Mouse (Mus musculus) retina, embryonic 14.5 days (tissue): ENCODE data around the gene Pih1d1.
"Not testable (repeated sequence)": the region's sequence is repeated elsewhere in the genome, so short reads cannot be mapped to it uniquely, and the experiment has no call there.

Source experiments
- DNase-seq: peaks from one replicate; pipeline ENCODE4 v3.0.0-alpha.2; 2015; ENCODE audit warnings: low spot score

The Pih1d1 gene

DNA sequence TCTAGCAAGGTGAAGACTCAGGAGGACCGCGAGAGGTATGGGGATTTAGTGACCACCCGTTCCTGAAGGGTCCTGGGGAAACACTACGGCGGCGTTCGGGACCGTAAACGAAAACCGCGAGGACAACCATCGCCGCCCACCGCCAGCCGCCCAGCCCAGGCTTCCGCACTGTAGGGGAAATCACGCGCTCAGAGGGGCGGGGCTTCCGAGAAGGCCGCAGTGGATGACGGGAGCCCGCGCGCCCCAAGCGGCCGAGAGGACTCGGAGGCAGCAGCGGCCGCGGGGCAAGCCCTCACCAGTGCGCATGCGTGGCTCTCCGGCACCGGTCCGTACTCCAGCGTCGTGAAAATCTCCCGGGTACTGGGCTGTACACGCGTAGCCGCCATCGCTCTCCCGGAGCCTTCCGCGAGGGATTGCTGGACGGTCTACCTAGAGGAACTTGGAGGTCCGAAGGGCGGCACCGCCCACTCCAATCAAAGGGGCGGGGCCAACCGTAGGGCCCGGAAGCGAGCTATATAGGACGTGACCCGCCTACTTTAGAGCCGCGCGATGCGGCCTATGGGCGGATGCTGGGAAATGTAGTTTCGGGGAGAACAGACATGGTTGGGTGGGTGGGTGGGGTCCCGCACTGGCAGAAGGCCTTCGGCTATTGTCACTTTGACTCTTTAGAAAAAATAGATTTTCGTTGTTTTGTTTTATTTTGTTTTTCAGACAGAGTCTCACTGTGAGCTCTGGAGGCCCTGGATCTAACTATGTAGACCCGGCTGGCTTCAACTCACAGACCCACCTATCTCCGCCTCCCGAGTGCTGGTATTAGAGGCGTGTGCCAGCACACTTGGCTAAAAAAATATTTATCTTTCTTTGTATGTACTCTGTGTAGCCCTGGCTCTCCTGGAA, at the start of gene Pih1d1, which contains the start of gene Aldh16a1:
Pih1d1 (plus strand) TSS at position 208 of the 897 bp plus-strand sequence.
Aldh16a1 (minus strand) TSS at position 489 of the 897 bp plus-strand sequence.
- peak; percentile 98 for DNase-seq

DNA sequence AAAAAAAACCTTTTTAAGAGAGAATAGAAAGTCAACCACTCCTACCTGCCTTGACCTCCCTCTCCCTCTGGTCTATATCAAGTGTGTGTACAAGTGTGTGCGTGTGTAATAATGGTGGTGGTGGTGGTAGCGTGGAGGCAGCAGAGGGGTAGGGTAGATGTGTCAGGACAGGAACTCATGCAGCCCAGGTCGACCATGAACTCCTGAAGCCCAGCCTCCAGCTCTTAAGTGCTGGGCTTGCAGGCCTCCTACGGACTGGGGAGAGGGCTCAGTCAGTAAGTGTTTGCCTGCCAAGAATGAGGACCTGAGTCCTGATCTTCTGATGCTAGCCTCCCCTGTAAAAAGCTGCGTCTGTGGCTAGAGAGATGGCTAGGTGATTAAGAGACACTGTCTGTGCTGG, 49.2 kb upstream of the Pih1d1 start:
- DNase-seq: no peak

DNA sequence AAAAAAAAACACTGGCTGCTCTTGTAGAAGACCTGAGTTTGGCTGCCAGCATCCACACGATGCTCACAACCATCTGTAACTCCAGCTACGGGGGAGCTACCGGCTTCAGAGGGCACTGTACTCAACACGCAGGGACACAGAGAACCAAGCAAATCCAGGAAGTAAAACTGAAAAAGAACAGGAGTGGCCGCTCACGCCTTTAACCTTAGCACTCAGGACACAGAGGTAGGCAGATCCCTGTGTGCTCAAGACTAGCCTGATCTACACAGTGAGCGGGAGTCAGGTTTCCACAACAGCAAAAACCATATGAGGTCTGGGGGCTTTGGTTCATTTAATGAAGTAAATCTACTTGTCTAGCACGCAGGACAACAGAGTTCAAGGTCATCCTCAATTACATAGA, 48.6 kb upstream of the Pih1d1 start:
- no peak for DNase-seq

DNA sequence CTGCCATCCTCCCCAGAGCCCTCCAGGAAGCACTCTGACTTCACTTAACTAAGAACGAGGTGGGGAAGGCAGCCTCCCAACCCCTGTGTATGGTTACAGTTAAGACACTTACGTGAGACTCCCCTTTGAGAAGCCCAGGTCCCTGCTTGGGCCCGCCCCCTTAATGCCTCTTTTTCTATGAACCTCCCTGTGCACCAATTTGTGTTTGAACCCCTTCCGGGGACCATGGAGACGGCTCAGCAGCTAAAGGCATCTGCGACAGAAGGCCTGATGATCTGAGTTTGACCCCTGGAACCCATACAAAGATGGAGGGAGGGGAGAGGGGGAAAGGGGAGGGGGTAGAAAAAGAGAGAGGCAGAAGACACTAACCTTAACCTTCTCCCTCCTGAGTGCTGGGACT, 47.7 kb upstream of the Pih1d1 start:
- no peak for DNase-seq

DNA sequence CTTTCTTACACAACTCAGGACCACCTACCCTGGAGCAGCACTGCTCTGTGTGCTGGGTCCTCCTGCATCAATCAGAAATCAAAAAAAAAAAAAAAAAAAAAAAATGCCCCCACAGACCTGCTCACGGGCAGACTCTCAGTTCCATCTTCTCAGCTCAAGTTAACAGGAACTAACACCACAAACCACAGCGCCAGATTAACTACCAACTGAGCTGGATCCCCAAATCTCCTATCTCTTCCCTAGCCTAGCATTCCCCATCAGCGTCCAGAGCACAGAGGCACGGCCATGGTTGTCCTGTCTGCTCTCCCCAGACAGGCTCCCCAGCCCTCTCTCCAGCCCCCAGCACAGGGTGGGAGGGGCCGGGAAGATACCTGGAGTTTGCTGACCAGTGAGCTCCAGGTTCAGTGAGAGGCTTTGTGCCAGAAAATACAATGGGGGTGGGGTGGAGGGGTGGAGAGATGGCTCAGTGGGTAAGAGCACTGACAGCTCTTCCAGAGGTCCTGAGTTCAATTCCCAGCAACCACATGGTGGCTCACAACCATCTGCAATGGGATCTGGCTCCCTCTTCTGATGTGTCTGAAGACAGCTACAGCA, 47.0 kb upstream of the Pih1d1 start:
- DNase-seq: no peak

- not testable (repeated sequence) for DNase-seq
Observed at GRCm38 (mm10) chr7:45110089-45110488, 44.0 kb upstream of the Pih1d1 start.

- no peak for DNase-seq
Observed at GRCm38 (mm10) chr7:45111940-45112339, 42.2 kb upstream of the Pih1d1 start.

DNA sequence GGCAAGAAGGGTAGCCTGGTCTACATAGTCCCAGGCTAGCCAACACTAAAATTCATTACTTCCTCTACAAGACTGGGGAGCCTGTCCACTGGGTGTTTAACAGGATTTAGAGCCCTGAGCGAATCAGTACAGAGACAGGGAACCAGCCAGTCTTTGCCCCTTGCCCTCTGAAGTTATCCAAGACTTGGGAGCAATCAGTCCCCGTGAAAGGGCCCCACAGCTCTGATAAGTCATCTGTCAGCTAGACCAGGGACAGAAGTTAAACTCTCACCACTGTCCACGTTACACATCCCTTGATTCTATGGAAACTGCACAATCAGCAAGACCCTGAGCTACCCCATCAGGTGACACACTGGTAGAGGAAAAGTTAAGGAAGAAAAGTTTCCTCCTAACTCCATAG, 41.6 kb upstream of the Pih1d1 start:
- no peak for DNase-seq

DNA sequence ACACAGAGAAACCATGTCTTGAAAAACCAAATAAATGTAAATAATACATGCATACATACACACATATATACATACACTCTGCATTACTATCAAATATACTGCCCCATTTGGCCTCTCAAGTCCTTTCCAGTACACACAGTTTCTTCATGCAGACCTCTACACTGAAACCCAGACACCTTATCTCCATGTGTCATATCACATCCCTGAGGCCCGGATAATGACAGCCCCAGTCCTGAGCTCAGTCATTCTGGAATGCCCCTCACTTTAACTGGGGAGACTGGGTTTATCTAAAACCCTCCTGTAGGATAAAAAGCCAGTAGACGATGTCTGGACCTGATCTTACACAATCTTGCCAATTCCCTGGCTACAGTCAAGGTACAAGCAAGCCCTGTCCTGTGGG, 40.6 kb upstream of the Pih1d1 start:
- DNase-seq: no peak

- no peak for DNase-seq
Observed at GRCm38 (mm10) chr7:45117566-45117965, 36.5 kb upstream of the Pih1d1 start.

DNA sequence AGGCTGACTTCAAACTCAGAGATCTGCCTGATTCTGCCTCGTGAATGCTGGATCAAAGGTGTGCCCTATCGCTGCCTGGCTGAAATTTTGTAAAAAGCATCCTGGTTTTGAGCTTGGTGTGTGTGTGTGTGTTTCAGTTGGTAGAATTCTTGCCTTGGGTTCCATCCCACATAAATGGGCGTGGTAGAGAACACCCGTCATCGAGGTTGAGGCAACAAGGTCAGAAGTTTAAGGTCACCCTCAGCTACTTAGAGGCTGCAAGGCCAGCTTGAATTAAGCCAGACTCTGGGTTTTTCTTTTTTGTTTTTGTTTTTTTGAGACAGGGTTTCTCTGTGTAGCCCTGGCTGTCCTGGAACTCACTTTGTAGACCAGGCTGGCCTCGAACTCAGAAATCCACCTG, 35.8 kb upstream of the Pih1d1 start:
- DNase-seq: no peak

DNA sequence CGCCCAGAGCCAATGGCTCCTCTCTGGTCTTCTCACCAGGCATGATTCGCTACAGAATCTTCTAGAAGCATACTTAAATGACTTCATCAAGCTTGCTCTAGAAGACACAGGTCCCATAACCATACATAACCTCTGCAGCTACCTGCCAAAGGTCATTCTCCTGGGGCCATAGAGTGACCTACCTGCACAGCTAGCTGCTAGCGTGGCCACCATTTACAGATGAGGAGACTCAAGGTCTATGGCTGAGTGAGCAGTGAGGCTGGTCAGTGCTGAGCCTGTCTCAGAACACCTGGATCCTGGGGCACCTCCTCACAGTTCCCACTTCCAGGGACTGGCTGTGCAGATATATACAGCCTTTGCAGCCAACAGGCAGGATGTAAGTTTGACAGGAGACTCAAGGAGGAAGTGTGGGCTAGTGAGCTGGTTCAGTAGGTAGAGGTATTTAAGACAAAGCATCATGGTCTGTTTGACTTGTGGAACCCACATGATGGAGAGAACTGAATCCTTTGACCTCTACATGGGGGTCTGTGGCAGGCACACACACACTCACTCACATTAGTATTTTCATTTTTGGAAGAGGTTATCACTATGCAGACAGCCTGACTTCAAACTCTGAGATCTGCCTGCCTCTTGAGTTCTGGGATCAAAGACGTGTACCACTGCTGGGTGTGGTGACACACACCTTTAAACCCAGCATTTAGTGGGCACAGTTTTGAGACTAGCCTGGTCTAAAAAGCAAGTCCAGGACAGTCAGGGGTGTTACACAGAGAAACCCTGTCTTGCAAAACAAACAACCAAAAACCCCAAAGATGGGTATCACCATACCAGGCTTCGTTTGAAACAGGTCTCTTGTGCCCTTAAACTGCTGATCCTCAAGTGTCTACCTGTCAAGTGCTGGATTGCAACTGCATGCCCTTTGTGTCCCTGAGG, 34.1 kb upstream of the Pih1d1 start:
- no peak for DNase-seq

GRCm38 (mm10) chr7:45121404-45121803, 32.7 kb upstream of the Pih1d1 start:
- DNase-seq: no peak

GRCm38 (mm10) chr7:45121966-45122365, 32.1 kb upstream of the Pih1d1 start:
- DNase-seq: no peak

GRCm38 (mm10) chr7:45122561-45123185, 31.4 kb upstream of the Pih1d1 start:
- DNase-seq: no peak

DNA sequence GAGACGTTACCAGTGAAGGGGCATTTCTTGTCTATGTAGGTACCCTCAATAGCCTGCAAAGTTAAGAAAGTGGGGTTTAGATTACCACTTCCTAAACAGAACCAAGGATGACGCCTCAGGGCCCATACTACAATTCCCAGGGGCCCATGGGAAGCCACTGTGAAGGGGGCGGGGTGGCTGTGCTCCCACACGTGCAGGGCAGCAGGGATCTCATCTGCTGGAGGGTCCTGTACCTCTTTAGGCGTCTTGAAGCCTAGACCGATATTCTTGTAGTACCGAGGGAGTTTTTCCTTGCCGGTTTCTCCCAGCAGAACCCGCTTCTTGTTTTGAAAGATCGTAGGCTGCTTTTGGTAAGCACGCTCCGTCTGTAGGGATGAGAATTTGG, 30.9 kb upstream of the Pih1d1 start:
- peak; percentile 42 for DNase-seq

DNA sequence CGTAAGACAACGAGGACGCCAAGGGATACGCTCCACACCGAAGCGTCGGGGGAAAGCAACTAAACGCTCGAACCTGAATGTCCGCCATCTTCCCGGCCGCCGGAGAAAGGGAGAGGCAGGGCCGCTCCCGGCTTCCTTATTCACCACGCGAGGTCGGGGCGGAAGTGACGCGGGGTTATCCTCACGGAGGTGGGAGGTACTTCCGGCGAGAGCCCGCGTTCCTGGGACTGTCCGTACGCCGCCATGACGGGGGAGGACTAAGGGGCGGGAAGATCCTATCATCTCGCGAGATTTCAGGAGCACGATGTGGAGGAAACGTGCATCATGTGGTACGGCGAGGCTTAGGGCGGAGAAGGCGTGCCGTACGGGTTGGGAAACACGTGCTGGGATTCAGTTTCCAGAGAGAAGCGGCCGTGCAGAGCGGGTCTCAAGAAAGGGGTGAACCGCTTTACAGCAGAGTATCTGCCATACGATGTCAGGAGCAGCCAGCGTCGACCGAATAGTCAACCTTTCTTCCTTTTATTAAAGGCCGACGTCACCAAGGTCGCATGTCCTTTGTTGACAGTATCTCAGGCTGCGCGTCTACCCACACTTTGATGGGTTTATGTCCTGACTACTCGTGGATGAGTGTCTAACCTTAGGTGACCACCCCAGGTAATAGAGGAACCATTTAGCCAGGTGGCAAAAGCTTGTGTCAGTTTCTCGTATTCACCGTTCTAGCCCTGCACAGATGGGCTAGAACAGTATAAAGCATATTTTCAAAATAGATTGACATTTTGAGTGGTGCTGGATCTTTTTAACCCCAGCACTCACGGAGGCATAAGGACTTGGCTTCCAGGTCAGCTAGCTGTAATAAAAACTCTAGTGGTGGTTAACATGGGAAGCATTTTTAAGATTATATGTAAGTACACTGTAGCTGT, 29.6 kb upstream of the Pih1d1 start, which contains the start of gene Rps11:
Rps11 (minus strand) TSS at position 216 of the 920 bp plus-strand sequence.
- DNase-seq: peak; percentile 99

GRCm38 (mm10) chr7:45125144-45125600, 28.9 kb upstream of the Pih1d1 start:
- DNase-seq: peak; percentile 64

- DNase-seq: not testable (repeated sequence)
Observed at GRCm38 (mm10) chr7:45125649-45126048, 28.5 kb upstream of the Pih1d1 start.

DNA sequence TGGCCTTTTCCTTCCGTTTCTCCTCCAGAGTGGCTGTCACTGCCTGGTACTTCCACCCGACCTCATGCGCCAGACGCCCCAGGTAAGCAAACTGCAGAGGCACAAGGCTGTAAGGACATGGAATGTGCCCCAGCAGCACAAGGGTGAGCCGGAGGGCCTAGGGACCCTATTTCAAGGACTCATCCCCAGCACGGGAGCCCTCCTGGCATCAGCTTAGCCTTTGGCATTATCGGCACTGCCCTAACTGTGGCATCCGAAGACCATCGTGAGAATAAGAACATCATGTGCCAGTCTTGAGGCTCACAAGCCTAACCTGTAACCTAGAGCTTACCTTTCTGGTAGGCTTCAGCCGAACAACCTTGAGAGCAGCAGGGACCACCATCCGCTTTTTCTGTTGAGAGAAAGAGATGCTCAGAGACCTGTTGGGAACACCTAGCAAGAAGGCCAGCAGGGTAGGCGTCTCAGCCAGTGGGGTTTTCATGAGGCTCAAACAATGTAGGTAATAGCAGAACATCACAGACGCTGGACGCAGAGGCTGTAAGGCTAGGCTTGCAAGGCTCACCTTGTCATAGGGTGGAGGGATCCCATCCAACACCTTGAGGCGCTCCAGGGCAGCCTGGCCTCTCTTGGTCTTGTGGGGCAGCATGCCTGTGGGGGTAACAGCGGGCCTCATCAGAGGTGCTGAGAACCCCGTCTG, 27.8 kb upstream of the Pih1d1 start:
- DNase-seq: no peak
